Mouse (Mus musculus): ENCODE measurements around the gene Surf4.

- TF ChIP-seq CTCF (IDR thresholded peaks at IDR 0.05; ENCODE audit: borderline replicate concordance, insufficient read depth, low read length) (no peak), POLR2A (IDR thresholded peaks at IDR 0.05; ENCODE audit: low read depth, low read length) (no peak)
Observed at GRCm38 (mm10) chr2:26920190-26920855, 13.4 kb downstream of the Surf4 start.

Data from embryonic fibroblast, embryonic 13.5 days (primary cell).